In genomic region chr16:30186701-30187270, GRCm38 (mm10) we compare ENCODE assay signal across 8 mouse cellular contexts.
A peak's percentile ranks its signal among the peaks of the same experiment; 100 is the strongest.
DNase-seq lines count a peak whose midpoint lies in the region; ATAC-seq and TF ChIP-seq lines count a peak whose summit lies in the region.

No protein-coding gene starts in this region.

- intact Hi-C loops in heart, postnatal 14 days (cut with DNase I), result loop anchor here (2.0 to 5.0 kb wide), 3 partner anchors 179 to 374 kb away; no protein-coding TSS in a partner anchor
- intact Hi-C loops in left cerebral cortex, postnatal 10 days (cut with DNase I), result no loop called here

- H3K9ac ChIP-seq in midbrain, embryonic 11.5 days (ENCODE audit: low read length), result no peak overlapping the region
- no peak overlapping the region for H3K9ac ChIP-seq in midbrain, embryonic 15.5 days

- ATAC-seq in midbrain, embryonic 11.5 days (ENCODE audit: low FRiP score), result no peak
- no peak for ATAC-seq in midbrain, embryonic 15.5 days (replicated peaks)
- no peak for ATAC-seq in granulocyte monocyte progenitor cell, adult 5-6 weeks (replicated peaks; ENCODE audit: poor library complexity, severe bottlenecking)

- H3K9me3 ChIP-seq in midbrain, embryonic 11.5 days (ENCODE audit: control insufficient read depth, low read length), result no peaks in the 10 kb centered on the region
- H3K9me3 ChIP-seq in midbrain, embryonic 15.5 days, result no peaks in the 10 kb centered on the region
- no peaks in the 10 kb centered on the region for H3K9me3 ChIP-seq in embryonic facial prominence, embryonic 10.5 days

- TF ChIP-seq CTCF in lung, adult 2 months (IDR thresholded peaks at IDR 0.05; ENCODE audit: insufficient read depth, low read length), result no peak

- H3K4me2 ChIP-seq in midbrain, embryonic 11.5 days, result no peak overlapping the region
- H3K4me2 ChIP-seq in midbrain, embryonic 15.5 days, result no peak overlapping the region

- no peak overlapping the region for H3K27ac ChIP-seq in midbrain, embryonic 11.5 days (ENCODE audit: low read depth, low read length)
- no peak overlapping the region for H3K27ac ChIP-seq in midbrain, embryonic 15.5 days
- peak overlapping the region; percentile 61 for H3K27ac ChIP-seq in embryonic facial prominence, embryonic 10.5 days (replicated peaks)

- peaks cover 69% of the 10 kb centered on the region for H3K27me3 ChIP-seq in midbrain, embryonic 11.5 days (ENCODE audit: control insufficient read depth, insufficient read depth, low read length)
- peaks cover 47% of the 10 kb centered on the region for H3K27me3 ChIP-seq in midbrain, embryonic 15.5 days (replicated peaks)
- H3K27me3 ChIP-seq in embryonic facial prominence, embryonic 10.5 days (replicated peaks; ENCODE audit: low read depth, poor library complexity, severe bottlenecking), result peaks cover 89% of the 10 kb centered on the region

- 84% methylated on average over 10 of the region's 10 CpGs for WGBS in midbrain, embryonic 11.5 days
- 85% methylated on average over 10 of the region's 10 CpGs for WGBS in midbrain, embryonic 15.5 days
- WGBS in embryonic facial prominence, embryonic 10.5 days, result 76% methylated on average over 10 of the region's 10 CpGs
- WGBS in lung, adult 2 months, result 44% methylated on average over 10 of the region's 10 CpGs

- H3K4me1 ChIP-seq in midbrain, embryonic 11.5 days (ENCODE audit: control insufficient read depth, insufficient read depth, low read length), result peaks cover 6% of the 10 kb centered on the region
- peaks cover 17% of the 10 kb centered on the region for H3K4me1 ChIP-seq in midbrain, embryonic 15.5 days
- H3K4me1 ChIP-seq in embryonic facial prominence, embryonic 10.5 days, result peaks cover 79% of the 10 kb centered on the region
- peaks cover 40% of the 10 kb centered on the region for H3K4me1 ChIP-seq in lung, adult 2 months (ENCODE audit: control insufficient read depth, insufficient read depth, low read length)

- peak; percentile 83 for DNase-seq in midbrain, embryonic 11.5 days (ENCODE audit: low spot score, missing footprints)
- DNase-seq in embryonic facial prominence, embryonic 10.5 days (ENCODE audit: low spot score), result no peak
- DNase-seq in heart, postnatal 14 days, result peak; percentile 60 to 66
- peak; percentile 48 for DNase-seq in lung, adult 2 months
- DNase-seq in frontal cortex, adult 2 months (ENCODE audit: extremely low spot score in 1 of 2, low spot score in 1 of 2), result no peak
- DNase-seq in left cerebral cortex, postnatal 10 days (ENCODE audit: extremely low spot score in 1 of 2, low spot score in 2 of 2), result no peak

- no peaks in the 10 kb centered on the region for H3K36me3 ChIP-seq in midbrain, embryonic 11.5 days (ENCODE audit: control insufficient read depth, insufficient read depth, low read length)
- no peaks in the 10 kb centered on the region for H3K36me3 ChIP-seq in midbrain, embryonic 15.5 days (replicated peaks)
- H3K36me3 ChIP-seq in embryonic facial prominence, embryonic 10.5 days (replicated peaks), result no peaks in the 10 kb centered on the region

- TF ChIP-seq POLR2A in lung, adult 2 months (IDR thresholded peaks at IDR 0.05; ENCODE audit: borderline replicate concordance, extremely low read depth, low read depth, low read length), result no peak

- no peak overlapping the region for H3K4me3 ChIP-seq in midbrain, embryonic 11.5 days (ENCODE audit: low read depth, low read length)
- H3K4me3 ChIP-seq in midbrain, embryonic 15.5 days, result no peak overlapping the region
- H3K4me3 ChIP-seq in embryonic facial prominence, embryonic 10.5 days, result no peak overlapping the region
- H3K4me3 ChIP-seq in lung, adult 2 months (replicated peaks; ENCODE audit: extremely low read depth, low read depth, low read length), result no peak overlapping the region

Comparison
In these comparisons a context has a peak if more than half of its experiments do, and no peak if none do; other contexts are left out.
1. DNase-seq: peak in midbrain, embryonic 11.5 days (single experiment), heart, postnatal 14 days (2 of 2) and lung, adult 2 months (single experiment); none in embryonic facial prominence, embryonic 10.5 days (single experiment), frontal cortex, adult 2 months (0 of 2) and left cerebral cortex, postnatal 10 days (0 of 2).